Mouse (Mus musculus): ENCODE data around the gene Itga1. TPM values are rescaled to one million over a fixed set of nuclear protein-coding genes. Genes with fewer than 3 reads are reported as not detected.

Gene Itga1
- polyA plus RNA-seq, 1 experiment from 2014 or later: 5.6 TPM

- WGBS: 76% methylated on average over 4 of the region's 4 CpGs
- H3K9ac ChIP-seq: no peak overlapping the region
- H3K9me3 ChIP-seq (replicated peaks): no peaks in the 10 kb centered on the region
- H3K4me3 ChIP-seq: no peak overlapping the region
- H3K36me3 ChIP-seq (ENCODE audit: poor library complexity, severe bottlenecking): no peaks in the 10 kb centered on the region
- H3K27ac ChIP-seq: no peak overlapping the region
- ATAC-seq: no peak
- no peaks in the 10 kb centered on the region for H3K27me3 ChIP-seq
- H3K4me2 ChIP-seq: no peak overlapping the region
- no peaks in the 10 kb centered on the region for H3K4me1 ChIP-seq
These were observed 193.9 kb downstream of the Itga1 start for GRCm38 (mm10) chr13:114907876-114908275.

Other genes starting within 250 kb of the Itga1 start
- gene Itga2, start 169.9 kb downstream of the Itga1 start, polyA plus RNA-seq (2015; fragmentation: Nextera tagmentation; extraction: Ambion mirVana): 1.6 and 1.7 TPM in 2 replicates
- 4.3 and 4.5 TPM in 2 replicates for gene Pelo, start 11.8 kb downstream of the Itga1 start, polyA plus RNA-seq (2015; fragmentation: Nextera tagmentation; extraction: Ambion mirVana)
- gene Gm49395, start within 50 bp of the Itga1 start, polyA plus RNA-seq (2015; fragmentation: Nextera tagmentation; extraction: Ambion mirVana): 2.7 and 2.8 TPM in 2 replicates